Mouse (Mus musculus) forebrain, embryonic 10.5 days (tissue): ENCODE results near the gene Gcm1. TPM values are rescaled to one million over a fixed set of nuclear protein-coding genes. Genes with fewer than 3 reads are reported as not detected.

ENCODE experiments used
- DNase-seq: peaks from one replicate; pipeline ENCODE4 v3.0.0-alpha.2; 2017; ENCODE audit warnings: low spot score; ENCODE audit errors: extremely low spot score
- H3K27ac ChIP-seq: fragments of 300-500 bp; sonication (generic); 2 replicates; pipeline ENCODE4 v1.5.1; 2016; ENCODE audit warnings: mild to moderate bottlenecking
- H3K27me3 ChIP-seq: fragments of 300-500 bp; sonication (generic); 2 replicates; pipeline ENCODE4 v1.6.1; 2016; ENCODE audit warnings: mild to moderate bottlenecking; ENCODE audit not compliant: poor library complexity, severe bottlenecking
- H3K36me3 ChIP-seq: fragments of 300-500 bp; sonication (generic); replicated peaks from 2 replicates; pipeline ENCODE4 v1.6.1; 2016; ENCODE audit warnings: mild to moderate bottlenecking, moderate library complexity
- H3K4me1 ChIP-seq: fragments of 300-500 bp; sonication (generic); 2 replicates; pipeline ENCODE4 v1.6.1; 2016
- H3K4me3 ChIP-seq: fragments of 300-500 bp; sonication (generic); 2 replicates; pipeline ENCODE4 v1.5.1; 2016; ENCODE audit warnings: mild to moderate bottlenecking, moderate library complexity
- H3K9me3 ChIP-seq: fragments of 300-500 bp; sonication (generic); 2 replicates; pipeline ENCODE4 v1.6.1; 2016; ENCODE audit warnings: mild to moderate bottlenecking, moderate library complexity
- WGBS: fragments of 180-500 bp; shearing (Covaris S2); methylation state at CpG from one replicate; pipeline ENCODE4 v1.1.7; 2016; 5-methylcytosine and 5-hydroxymethylcytosine counted together
- polyA plus RNA-seq: library from polyadenylated mRNA; unstranded; fragments of >200 nt; fragmentation: Nextera tagmentation; extraction: Ambion mirVana; gene quantifications from 2 replicates; pipeline ENCODE4 v1.2.1, GENCODE M21; 2016

Gcm1 gene
- 0.10 TPM in 1 of 2 replicates, not detected in the other for polyA plus RNA-seq

GRCm38 (mm10) chr9:78051677-78052076 is at the start of gene Gcm1:
Gene Gcm1 (plus strand): TSS chr9:78051924.
- no peaks in the 10 kb centered on the region for H3K9me3 ChIP-seq
- no peak within 1 kb of the TSS for H3K4me3 ChIP-seq
- H3K36me3 ChIP-seq = no peaks in the 10 kb centered on the region
- H3K27me3 ChIP-seq = no peaks in the 10 kb centered on the region
- 64% methylated on average over 3 of the region's 3 CpGs for WGBS
- no peak for DNase-seq
- no peak within 1 kb of the TSS for H3K27ac ChIP-seq
- peaks cover 8% of the 10 kb centered on the region; the same call in 1 of the 2 replicates for H3K4me1 ChIP-seq

- H3K4me1 ChIP-seq = no peaks in the 10 kb centered on the region; the same call in 1 of the 2 replicates
- no peaks in the 10 kb centered on the region for H3K27me3 ChIP-seq
- DNase-seq = no peak
- no peaks in the 10 kb centered on the region for H3K36me3 ChIP-seq
- WGBS = 96% methylated on average over 2 of the region's 2 CpGs
- no peaks in the 10 kb centered on the region for H3K9me3 ChIP-seq
- no peak overlapping the region for H3K4me3 ChIP-seq
- H3K27ac ChIP-seq = no peak overlapping the region
Measured at GRCm38 (mm10) chr9:78003278-78003677, 48.4 kb upstream of the Gcm1 start.

- Histone ChIP-seq H3K4me1 (no peaks in the 10 kb centered on the region; the same call in 1 of the 2 replicates), H3K27me3 (no peaks in the 10 kb centered on the region), H3K36me3 (no peaks in the 10 kb centered on the region), H3K27ac (no peak overlapping the region), H3K9me3 (no peaks in the 10 kb centered on the region), H3K4me3 (no peak overlapping the region)
- WGBS = 55% methylated on average over 3 of the region's 3 CpGs
- DNase-seq = no peak
Measured at GRCm38 (mm10) chr9:78005481-78005880, 46.2 kb upstream of the Gcm1 start.

GRCm38 (mm10) chr9:78006209-78007001 is 45.3 kb upstream of the Gcm1 start:
- H3K36me3 ChIP-seq = no peaks in the 10 kb centered on the region
- H3K4me1 ChIP-seq = no peaks in the 10 kb centered on the region; the same call in 1 of the 2 replicates
- H3K9me3 ChIP-seq = no peaks in the 10 kb centered on the region
- H3K4me3 ChIP-seq = no peak overlapping the region
- 64% methylated on average over 19 of the region's 19 CpGs for WGBS
- DNase-seq = peak; percentile 71
- H3K27ac ChIP-seq = no peak overlapping the region
- no peaks in the 10 kb centered on the region for H3K27me3 ChIP-seq

- Histone ChIP-seq H3K36me3 (no peaks in the 10 kb centered on the region), H3K27me3 (no peaks in the 10 kb centered on the region), H3K4me1 (no peaks in the 10 kb centered on the region; the same call in 1 of the 2 replicates), H3K4me3 (no peak overlapping the region), H3K27ac (no peak overlapping the region), H3K9me3 (no peaks in the 10 kb centered on the region)
- no peak for DNase-seq
- WGBS = 92% methylated on average over 7 of the region's 7 CpGs
Measured at GRCm38 (mm10) chr9:78009382-78009781, 42.3 kb upstream of the Gcm1 start.

- H3K27ac ChIP-seq = no peak overlapping the region
- H3K4me3 ChIP-seq = no peak overlapping the region
- H3K27me3 ChIP-seq = no peaks in the 10 kb centered on the region
- H3K36me3 ChIP-seq = no peaks in the 10 kb centered on the region
- no peaks in the 10 kb centered on the region for H3K9me3 ChIP-seq
- no peak for DNase-seq
- H3K4me1 ChIP-seq = no peaks in the 10 kb centered on the region; the same call in 1 of the 2 replicates
- 90% methylated on average over 5 of the region's 5 CpGs for WGBS
Measured at GRCm38 (mm10) chr9:78010187-78010586, 41.5 kb upstream of the Gcm1 start.

GRCm38 (mm10) chr9:78010707-78011106 is 41.0 kb upstream of the Gcm1 start:
- Histone ChIP-seq H3K27ac (no peak overlapping the region), H3K36me3 (no peaks in the 10 kb centered on the region), H3K4me3 (no peak overlapping the region), H3K9me3 (no peaks in the 10 kb centered on the region), H3K4me1 (no peaks in the 10 kb centered on the region; the same call in 1 of the 2 replicates), H3K27me3 (no peaks in the 10 kb centered on the region)
- no peak for DNase-seq
- 94% methylated on average over 10 of the region's 10 CpGs for WGBS

- WGBS = 90% methylated on average over 4 of the region's 4 CpGs
Measured at GRCm38 (mm10) chr9:78012066-78012465, 39.7 kb upstream of the Gcm1 start.

GRCm38 (mm10) chr9:78012681-78013080 is 39.0 kb upstream of the Gcm1 start:
- H3K36me3 ChIP-seq = no peaks in the 10 kb centered on the region
- no peaks in the 10 kb centered on the region for H3K9me3 ChIP-seq
- H3K27me3 ChIP-seq = no peaks in the 10 kb centered on the region
- no peak overlapping the region for H3K4me3 ChIP-seq
- DNase-seq = no peak
- H3K27ac ChIP-seq = no peak overlapping the region
- peaks cover 8% of the 10 kb centered on the region; the same call in 1 of the 2 replicates for H3K4me1 ChIP-seq
- 89% methylated on average over 5 of the region's 5 CpGs for WGBS

More at GRCm38 (mm10) chr9:78012066-78012465, 39.7 kb upstream of the Gcm1 start:
- Histone ChIP-seq H3K27ac (no peak overlapping the region), H3K27me3 (no peaks in the 10 kb centered on the region), H3K36me3 (no peaks in the 10 kb centered on the region), H3K4me3 (no peak overlapping the region), H3K4me1 (peaks cover 8% of the 10 kb centered on the region; the same call in 1 of the 2 replicates), H3K9me3 (no peaks in the 10 kb centered on the region)
- DNase-seq = no peak

- no peak for DNase-seq
- 37% methylated on average over 1 of the region's 1 CpGs for WGBS
- no peak overlapping the region for H3K4me3 ChIP-seq
- H3K27me3 ChIP-seq = no peaks in the 10 kb centered on the region
- H3K27ac ChIP-seq = no peak overlapping the region
- peaks cover 14% of the 10 kb centered on the region for H3K4me1 ChIP-seq
- H3K36me3 ChIP-seq = no peaks in the 10 kb centered on the region
- no peaks in the 10 kb centered on the region for H3K9me3 ChIP-seq
Measured at GRCm38 (mm10) chr9:78013813-78014212, 37.9 kb upstream of the Gcm1 start.

GRCm38 (mm10) chr9:78015816-78016215 is 35.9 kb upstream of the Gcm1 start:
- H3K4me3 ChIP-seq = no peak overlapping the region
- peaks cover 24% of the 10 kb centered on the region for H3K4me1 ChIP-seq
- H3K27me3 ChIP-seq = no peaks in the 10 kb centered on the region
- H3K27ac ChIP-seq = no peak overlapping the region
- 90% methylated on average over 7 of the region's 7 CpGs for WGBS
- H3K36me3 ChIP-seq = no peaks in the 10 kb centered on the region
- H3K9me3 ChIP-seq = no peaks in the 10 kb centered on the region
- DNase-seq = no peak

GRCm38 (mm10) chr9:78016288-78016687 is 35.4 kb upstream of the Gcm1 start:
- Histone ChIP-seq H3K36me3 (no peaks in the 10 kb centered on the region), H3K27ac (no peak overlapping the region), H3K4me3 (no peak overlapping the region), H3K27me3 (no peaks in the 10 kb centered on the region), H3K4me1 (peaks cover 28% of the 10 kb centered on the region), H3K9me3 (no peaks in the 10 kb centered on the region)
- 78% methylated on average over 15 of the region's 15 CpGs for WGBS
- no peak for DNase-seq

GRCm38 (mm10) chr9:78021256-78021655 is 30.5 kb upstream of the Gcm1 start:
- DNase-seq = peak; percentile 64
- Histone ChIP-seq H3K27me3 (no peaks in the 10 kb centered on the region), H3K4me1 (peaks cover 38% of the 10 kb centered on the region), H3K36me3 (no peaks in the 10 kb centered on the region), H3K4me3 (no peak overlapping the region), H3K9me3 (no peaks in the 10 kb centered on the region), H3K27ac (peak overlapping the region; percentile 76)
- 22% methylated on average over 9 of the region's 9 CpGs for WGBS
